Mouse (Mus musculus) olfactory bulb, adult 2 months (tissue): ENCODE measurements around the gene Hrc.

ENCODE experiments used
- CTCF ChIP-seq: fragments of 200-500 bp; IDR thresholded peaks from 2 replicates; pipeline ENCODE4 v1.5.1; 2012; ENCODE audit warnings: low read depth, mild to moderate bottlenecking, low read length, moderate library complexity; ENCODE audit not compliant: insufficient read depth
- POLR2A ChIP-seq: fragments of 200-500 bp; IDR thresholded peaks from 2 replicates; pipeline ENCODE4 v1.6.1; 2012; ENCODE audit warnings: mild to moderate bottlenecking, low read depth, low read length, moderate library complexity; ENCODE audit not compliant: insufficient read depth

GRCm38 (mm10) chr7:45299752-45300151 is 35.3 kb upstream of the Hrc start:
- no peak for TF ChIP-seq CTCF
- TF ChIP-seq POLR2A: no peak
